Mouse (Mus musculus) monocyte, adult 2 months (primary cell): Measurements from ENCODE around the gene Azin2.

Source experiments
- DNase-seq, 2 experiments: peaks; one replicate each; pipeline ENCODE4 v3.0.0; 2022; ENCODE audit warnings: low spot score in 2 of 2, low read depth in 1 of 2

The Azin2 gene

DNA sequence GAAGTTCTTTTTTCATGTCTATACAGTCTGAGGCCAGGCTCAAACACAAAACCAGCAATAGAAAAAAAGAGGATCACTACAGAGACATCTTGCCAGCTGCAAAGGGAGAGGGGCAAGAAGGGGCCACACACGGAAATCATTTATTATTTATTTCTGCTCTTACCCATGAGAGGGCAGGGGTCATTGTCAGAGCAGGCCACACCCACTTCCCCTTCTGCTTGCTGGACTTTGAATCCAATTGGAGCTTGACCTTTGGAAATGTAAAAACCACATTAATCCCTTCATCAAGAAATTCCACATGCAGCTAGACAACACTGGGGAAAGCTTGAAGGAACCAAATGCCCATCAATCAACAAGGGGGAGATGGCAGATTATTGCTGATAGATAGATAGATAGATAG, 16.4 kb upstream of the Azin2 start:
- DNase-seq: no peak

- no peak for DNase-seq
Observed at GRCm38 (mm10) chr4:128977217-128977616, 15.0 kb upstream of the Azin2 start.

- no peak for DNase-seq
Observed at GRCm38 (mm10) chr4:128976577-128976976, 14.3 kb upstream of the Azin2 start.

DNA sequence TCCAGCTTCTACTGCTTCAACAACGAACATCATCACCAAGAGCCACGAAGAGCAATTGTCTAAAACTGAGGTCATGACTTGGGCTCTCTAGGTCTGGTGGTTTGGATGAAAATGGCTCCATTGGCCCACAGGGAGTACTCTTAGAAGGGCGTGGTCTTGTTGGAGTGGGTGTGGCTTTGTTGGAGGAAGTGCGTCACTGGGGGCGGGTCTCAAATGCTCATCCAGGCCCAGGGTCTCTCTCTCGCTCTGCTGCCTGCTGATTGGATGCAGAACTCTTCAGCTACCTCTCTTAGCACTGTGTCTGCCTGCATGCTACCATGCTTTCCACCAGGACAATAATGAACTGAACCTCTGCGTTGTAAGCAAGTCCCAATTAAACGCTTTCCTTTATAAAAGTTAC, 12.4 kb upstream of the Azin2 start:
- no peak for DNase-seq

- DNase-seq: peak in 1 of 2 experiments; percentile 60
Observed at GRCm38 (mm10) chr4:128971065-128971694, 8.9 kb upstream of the Azin2 start.

DNA sequence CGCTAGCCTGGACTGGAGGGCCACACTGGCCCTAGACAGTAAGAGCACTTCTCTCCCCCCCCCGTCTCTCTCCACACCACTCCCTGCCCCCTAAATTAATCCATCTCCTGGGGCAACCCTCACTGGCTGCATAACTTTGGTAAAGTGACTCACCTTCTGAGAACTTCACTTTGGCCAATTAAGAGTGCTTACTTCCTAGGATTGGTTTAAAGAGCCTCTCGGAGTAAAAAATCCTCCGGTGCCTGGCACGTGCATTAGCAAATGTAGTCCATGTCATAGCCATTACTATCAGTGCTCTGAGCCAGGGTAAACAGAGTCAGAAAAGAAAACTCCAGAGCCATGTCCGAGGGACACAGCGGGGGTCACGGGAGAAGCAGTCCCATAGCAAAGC, 8.2 kb upstream of the Azin2 start:
- no peak for DNase-seq

- no peak for DNase-seq
Observed at GRCm38 (mm10) chr4:128969607-128970416, 7.6 kb upstream of the Azin2 start.

- no peak for DNase-seq
Observed at GRCm38 (mm10) chr4:128969081-128969480, 6.8 kb upstream of the Azin2 start.

- DNase-seq: no peak
Observed at GRCm38 (mm10) chr4:128966751-128967150, 4.5 kb upstream of the Azin2 start.

DNA sequence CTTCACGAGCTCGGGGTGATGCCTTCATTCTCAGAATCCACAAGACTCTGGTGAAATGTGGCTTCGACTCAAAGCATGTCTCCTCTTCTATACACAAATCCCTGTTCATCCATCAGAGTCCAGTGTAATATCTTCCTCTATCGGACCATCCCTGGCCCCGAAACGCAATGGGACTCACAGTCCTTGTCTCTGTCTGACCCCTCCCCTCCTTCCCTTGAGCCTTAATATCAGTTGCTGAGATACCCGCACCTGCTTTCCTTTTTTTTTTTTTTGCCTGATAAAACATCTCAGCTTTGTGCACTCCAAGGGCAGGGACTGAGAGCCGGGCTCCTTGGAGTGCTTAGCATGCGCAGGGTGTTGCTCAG, 666 bp upstream of the Azin2 start:
- no peak for DNase-seq

GRCm38 (mm10) chr4:128961301-128962028, 777 bp downstream of the Azin2 start:
- no peak for DNase-seq

DNA sequence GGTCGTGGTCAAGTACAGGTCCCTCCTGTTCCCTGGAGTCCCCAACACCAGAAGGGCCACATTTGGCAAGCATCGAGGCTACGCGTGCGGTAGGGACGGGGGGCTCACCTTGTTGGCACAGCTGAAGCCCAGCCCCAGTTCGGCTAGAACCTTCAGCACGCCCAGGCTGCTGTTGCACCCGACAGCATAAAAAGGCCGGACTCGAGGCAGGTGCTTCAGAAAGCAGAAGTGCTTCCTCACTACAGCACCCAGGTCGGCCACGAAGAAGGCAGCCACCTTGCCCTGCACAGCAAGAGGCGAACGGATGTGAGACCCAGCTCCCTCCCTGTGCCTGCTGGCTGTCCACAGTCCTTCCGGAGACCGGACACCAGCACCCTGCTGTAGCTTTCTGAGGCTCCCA, 2.6 kb downstream of the Azin2 start:
- DNase-seq: no peak

DNA sequence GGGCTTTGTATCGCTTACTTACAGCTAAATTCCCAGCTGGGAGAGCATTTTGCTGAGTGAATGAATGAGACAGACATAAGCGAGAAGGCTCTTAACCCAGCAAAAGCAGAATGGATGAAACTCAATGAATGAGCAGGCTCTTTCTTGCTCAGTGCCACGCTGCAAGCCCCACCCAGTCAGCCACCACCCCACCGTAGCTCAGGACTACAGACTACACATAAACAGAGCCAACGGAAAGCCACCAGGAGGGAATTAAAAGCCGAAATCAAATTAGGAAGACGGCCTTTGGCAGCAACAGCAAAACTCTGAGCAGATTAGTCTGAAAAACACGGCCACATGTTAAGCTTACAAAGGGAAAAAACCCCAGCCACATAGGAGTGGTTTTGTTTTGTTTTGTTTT, 3.4 kb downstream of the Azin2 start:
- DNase-seq: no peak

- no peak for DNase-seq
Observed at GRCm38 (mm10) chr4:128958156-128958555, 4.1 kb downstream of the Azin2 start.

GRCm38 (mm10) chr4:128957155-128957911, 4.9 kb downstream of the Azin2 start:
- DNase-seq: peak in 1 of 2 experiments; percentile 38

GRCm38 (mm10) chr4:128953851-128954250, 8.4 kb downstream of the Azin2 start:
- DNase-seq: no peak

- DNase-seq: no peak
Observed at GRCm38 (mm10) chr4:128950461-128950860, 11.8 kb downstream of the Azin2 start.

- DNase-seq: no peak
Observed at GRCm38 (mm10) chr4:128949470-128950005, 12.7 kb downstream of the Azin2 start.

GRCm38 (mm10) chr4:128948137-128948674, 14.0 kb downstream of the Azin2 start:
- no peak for DNase-seq

GRCm38 (mm10) chr4:128947326-128947933, 14.8 kb downstream of the Azin2 start:
- DNase-seq: no peak
